Mouse (Mus musculus) C2C12 (cell line): Measurements from ENCODE around the gene Ssh2.

Experiments
- CTCF ChIP-seq: IDR thresholded peaks from one replicate; pipeline ENCODE4 v1.5.1; 2011; ENCODE audit not compliant: control insufficient read depth, insufficient read depth, insufficient read length
- MAX ChIP-seq: IDR thresholded peaks from one replicate; pipeline ENCODE4 v1.6.1; 2011; ENCODE audit warnings: mild to moderate bottlenecking, control low read depth
- MYOG ChIP-seq: IDR thresholded peaks from one replicate; pipeline ENCODE4 v1.6.1; 2011; ENCODE audit not compliant: control insufficient read depth, insufficient read length; ENCODE audit errors: extremely low read depth
- USF1 ChIP-seq: IDR thresholded peaks from one replicate; pipeline ENCODE4 v1.6.1; 2011; ENCODE audit warnings: low read depth, mild to moderate bottlenecking, control low read depth, moderate library complexity

DNA sequence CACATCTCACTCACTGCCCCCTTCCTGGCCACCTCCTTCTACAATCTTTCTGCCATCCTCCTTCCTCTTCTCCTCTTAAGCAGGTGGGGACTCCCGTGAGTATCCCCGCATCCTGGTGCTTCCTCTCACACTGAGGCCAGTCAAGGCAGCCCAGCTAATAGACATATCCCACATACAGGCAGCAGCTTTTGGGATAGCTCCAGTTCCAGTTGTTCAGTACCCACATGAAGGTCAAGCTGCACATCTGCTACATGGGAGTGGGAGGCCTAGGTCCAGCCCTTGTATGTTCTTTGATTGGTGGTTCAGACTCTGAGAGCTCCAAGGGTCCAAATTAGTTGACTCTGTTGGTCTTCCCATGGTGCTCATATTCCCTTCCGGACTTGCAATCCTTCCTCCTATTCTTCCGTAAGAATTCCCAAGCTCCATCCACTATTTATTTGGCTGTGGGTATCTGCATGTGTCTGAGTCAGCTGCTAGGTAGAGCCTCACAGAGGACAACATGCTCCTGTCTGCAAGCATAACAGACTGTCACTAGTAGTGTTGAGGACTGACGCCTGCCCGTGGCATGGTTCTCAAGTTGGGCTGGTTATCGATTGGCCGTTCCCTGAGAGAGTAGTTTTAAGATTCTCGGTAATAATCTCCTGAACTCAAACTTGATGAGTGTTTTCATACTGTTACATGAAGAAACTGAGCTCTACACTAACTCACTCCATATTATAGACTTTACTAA is 151.6 kb downstream of the Ssh2 start:
- TF ChIP-seq CTCF (no peak), MYOG (no peak), USF1 (no peak), MAX (no peak)
